Mouse (Mus musculus): ENCODE measurements around the gene Phox2a. TPM values are rescaled to one million over a fixed set of nuclear protein-coding genes. Genes with fewer than 3 reads are reported as not detected.

The Phox2a gene
- polyA plus RNA-seq, 1 experiment from 2014 or later: not detected

DNA sequence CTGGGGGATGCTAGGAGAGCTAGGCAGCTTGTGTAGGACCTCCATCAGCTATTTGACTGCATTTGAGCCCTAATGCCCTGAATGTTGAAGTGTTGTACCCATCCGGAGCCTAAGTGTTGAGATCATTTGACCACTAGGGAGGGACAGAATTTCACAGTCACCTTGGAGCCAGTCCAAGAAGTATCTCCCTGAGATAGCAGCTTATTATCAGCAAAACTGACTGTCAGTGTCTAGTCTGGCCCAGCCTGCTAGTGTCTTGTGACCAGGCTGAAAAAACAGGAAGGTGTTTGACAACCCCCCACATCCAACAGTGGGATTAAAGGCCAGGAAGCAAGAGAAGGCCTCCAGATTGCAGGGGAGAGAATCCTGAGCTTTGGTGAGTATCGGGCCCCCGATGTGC, 53.2 kb downstream of the Phox2a start:
- Histone ChIP-seq H3K27me3 (no peaks in the 10 kb centered on the region), H3K36me3 (no peaks in the 10 kb centered on the region), H3K4me3 (no peak overlapping the region), H3K4me1 (no peaks in the 10 kb centered on the region), H3K9ac (no peak overlapping the region), H3K9me3 (no peaks in the 10 kb centered on the region), H3K27ac (no peak overlapping the region), H3K4me2 (replicated peaks) (no peak overlapping the region)
- no peak for ATAC-seq (ENCODE audit: low FRiP score, low read depth)
- 91% methylated on average over 3 of the region's 3 CpGs for WGBS

Other genes with a start within 250 kb of the Phox2a start
- gene Art2b, start 232.7 kb upstream of the Phox2a start, polyA plus RNA-seq (2015; fragmentation: Nextera tagmentation; extraction: Ambion mirVana): not detected in 2 replicates
- gene Clpb, start 154.7 kb upstream of the Phox2a start, polyA plus RNA-seq (2015; fragmentation: Nextera tagmentation; extraction: Ambion mirVana): 46.7 and 52.1 TPM in 2 replicates
- gene Inppl1, start 19.9 kb downstream of the Phox2a start, polyA plus RNA-seq (2015; fragmentation: Nextera tagmentation; extraction: Ambion mirVana): 60.0 and 70.3 TPM in 2 replicates
- gene Folr2, start 38.9 kb downstream of the Phox2a start, polyA plus RNA-seq (2015; fragmentation: Nextera tagmentation; extraction: Ambion mirVana): 0.51 and 1.4 TPM in 2 replicates
- 70.6 and 71.6 TPM in 2 replicates for gene Anapc15, start 45.4 kb downstream of the Phox2a start, polyA plus RNA-seq (2015; fragmentation: Nextera tagmentation; extraction: Ambion mirVana)
- gene Folr1, start 52.5 kb downstream of the Phox2a start, polyA plus RNA-seq (2015; fragmentation: Nextera tagmentation; extraction: Ambion mirVana): 0.52 and 0.64 TPM in 2 replicates
- 160 and 162 TPM in 2 replicates for gene Lamtor1, start 87.6 kb downstream of the Phox2a start, polyA plus RNA-seq (2015; fragmentation: Nextera tagmentation; extraction: Ambion mirVana)
- gene Tomt, start 88.0 kb downstream of the Phox2a start, polyA plus RNA-seq (2015; fragmentation: Nextera tagmentation; extraction: Ambion mirVana): 0.29 and 0.68 TPM in 2 replicates
- gene Lrrc51, start 115.6 kb downstream of the Phox2a start, polyA plus RNA-seq (2015; fragmentation: Nextera tagmentation; extraction: Ambion mirVana): 8.2 and 13.4 TPM in 2 replicates
- 85.7 and 96.2 TPM in 2 replicates for gene Numa1, start 115.8 kb downstream of the Phox2a start, polyA plus RNA-seq (2015; fragmentation: Nextera tagmentation; extraction: Ambion mirVana)
- gene Il18bp, start 200.4 kb downstream of the Phox2a start, polyA plus RNA-seq (2015; fragmentation: Nextera tagmentation; extraction: Ambion mirVana): 3.6 and 3.9 TPM in 2 replicates
- 34.1 and 34.4 TPM in 2 replicates for gene Rnf121, start 247.2 kb downstream of the Phox2a start, polyA plus RNA-seq (2015; fragmentation: Nextera tagmentation; extraction: Ambion mirVana)
- 44.1 and 45.1 TPM in 2 replicates for gene Xndc1, start 247.2 kb downstream of the Phox2a start, polyA plus RNA-seq (2015; fragmentation: Nextera tagmentation; extraction: Ambion mirVana)
- 2.3 TPM in 2 replicates for gene Xntrpc, start 247.4 kb downstream of the Phox2a start, polyA plus RNA-seq (2015; fragmentation: Nextera tagmentation; extraction: Ambion mirVana)